Comparison of ENCODE assay signal across 39 mouse cellular contexts in genomic region chr13:96740159-96740558, GRCm38 (mm10). TPM values are rescaled to one million over a fixed set of nuclear protein-coding genes. Genes with fewer than 3 reads are reported as not detected.
"Had no signal": no experiment of that assay in that cellular context is flagged by ENCODE, and none has a peak within 500 bp of the region (broad histone marks: within the 10 kb centered on the region; RNA-seq: fewer than 3 reads in every experiment).

No protein-coding gene starts in this region.

- H3K36me3 ChIP-seq: limb, embryonic 10.5 days; limb, embryonic 12.5 days; limb, embryonic 13.5 days; limb, embryonic 15.5 days; liver, embryonic 12.5 days; liver, embryonic 13.5 days; liver, embryonic 15.5 days; lung, embryonic 15.5 days; midbrain, embryonic 10.5 days; midbrain, embryonic 12.5 days; midbrain, embryonic 13.5 days; midbrain, embryonic 15.5 days; neural tube, embryonic 12.5 days had no signal

- DNase-seq: left cerebral cortex, postnatal 4 days; liver; liver, embryonic 13.5 days; lung, adult 18-20 months; lung, adult 2 months; lung, embryonic 14.5 days; lung, postnatal 10 days; lung, postnatal 14 days; lung, postnatal 36 days; lung, postnatal 4 days; midbrain, embryonic 14.5 days had no signal

- H3K4me2 ChIP-seq: limb, embryonic 12.5 days; limb, embryonic 13.5 days; limb, embryonic 15.5 days; liver, embryonic 11.5 days; liver, embryonic 12.5 days; liver, embryonic 13.5 days; liver, embryonic 15.5 days; lung, embryonic 14.5 days; lung, embryonic 15.5 days; midbrain, embryonic 11.5 days; midbrain, embryonic 12.5 days; midbrain, embryonic 13.5 days; midbrain, embryonic 15.5 days; neural tube, embryonic 12.5 days had no signal

- H3K9me3 ChIP-seq: limb, embryonic 10.5 days; limb, embryonic 12.5 days; limb, embryonic 13.5 days; limb, embryonic 15.5 days; liver, embryonic 12.5 days; liver, embryonic 13.5 days; liver, embryonic 15.5 days; lung, embryonic 15.5 days; megakaryocyte, embryonic 14.5 days; midbrain, embryonic 10.5 days; midbrain, embryonic 12.5 days; midbrain, embryonic 13.5 days; midbrain, embryonic 15.5 days; neural tube, embryonic 12.5 days had no signal

- H3K27ac ChIP-seq: left cerebral cortex, adult 2 months; limb, embryonic 10.5 days; limb, embryonic 12.5 days; limb, embryonic 13.5 days; limb, embryonic 15.5 days; liver, embryonic 12.5 days; liver, embryonic 13.5 days; liver, embryonic 14.5 days; liver, embryonic 15.5 days; lung, embryonic 15.5 days; macrophage; midbrain, embryonic 10.5 days; midbrain, embryonic 12.5 days; midbrain, embryonic 13.5 days; midbrain, embryonic 15.5 days; neural tube, embryonic 12.5 days had no signal

- H3K9ac ChIP-seq: limb, embryonic 12.5 days; limb, embryonic 13.5 days; limb, embryonic 15.5 days; liver, embryonic 12.5 days; liver, embryonic 13.5 days; liver, embryonic 14.5 days; liver, embryonic 15.5 days; lung, embryonic 14.5 days; lung, embryonic 15.5 days; midbrain, embryonic 12.5 days; midbrain, embryonic 13.5 days; midbrain, embryonic 15.5 days; neural tube, embryonic 12.5 days had no signal

- ATAC-seq: liver, embryonic 12.5 days; lung, postnatal 0 days; midbrain, embryonic 13.5 days; midbrain, embryonic 15.5 days; midbrain, embryonic 16.5 days had no signal

- H3K4me1 ChIP-seq: limb, embryonic 10.5 days; limb, embryonic 12.5 days; limb, embryonic 13.5 days; limb, embryonic 15.5 days; liver, embryonic 12.5 days; liver, embryonic 13.5 days; liver, embryonic 15.5 days; lung, embryonic 15.5 days; midbrain, embryonic 10.5 days; midbrain, embryonic 12.5 days; midbrain, embryonic 13.5 days; midbrain, embryonic 15.5 days; neural tube, embryonic 12.5 days had no signal

- H3K27me3 ChIP-seq: limb, embryonic 12.5 days; limb, embryonic 13.5 days; limb, embryonic 15.5 days; liver, embryonic 12.5 days; liver, embryonic 13.5 days; liver, embryonic 15.5 days; lung, embryonic 15.5 days; megakaryocyte, embryonic 14.5 days; midbrain, embryonic 12.5 days; midbrain, embryonic 13.5 days; midbrain, embryonic 15.5 days; neural tube, embryonic 12.5 days had no signal

- H3K4me3 ChIP-seq: left cerebral cortex, adult 2 months; limb, embryonic 10.5 days; limb, embryonic 12.5 days; limb, embryonic 13.5 days; limb, embryonic 15.5 days; liver, embryonic 12.5 days; liver, embryonic 13.5 days; liver, embryonic 15.5 days; lung, embryonic 15.5 days; megakaryocyte, embryonic 14.5 days; midbrain, embryonic 10.5 days; midbrain, embryonic 12.5 days; midbrain, embryonic 13.5 days; midbrain, embryonic 15.5 days; myocyte; neural tube, embryonic 12.5 days had no signal

RNA-seq across cellular contexts. Expression of gene Ankrd31, which starts 7.9 kb away (rescaled TPM):
- total RNA-seq: megakaryocyte progenitor cell, adult 5-6 weeks; megakaryocyte, adult 5-6 weeks; megakaryocyte-erythroid progenitor cell, adult 5-6 weeks; monocyte, adult 5-6 weeks had no signal
- polyA plus RNA-seq: limb, embryonic 10.5 days; limb, embryonic 11.5 days; limb, embryonic 12.5 days; limb, embryonic 13.5 days; limb, embryonic 15.5 days; liver, embryonic 11.5 days; lung, adult 2 months; lung, embryonic 14.5 days; lung, embryonic 15.5 days; lung, embryonic 16.5 days; lung, postnatal 0 days; macrophage; midbrain, embryonic 10.5 days; myocyte; neural tube, embryonic 11.5 days; neural tube, embryonic 12.5 days had no signal
